Mouse (Mus musculus): Measurements from ENCODE around the gene Panx1.

- TF ChIP-seq HCFC1 (IDR thresholded peaks at IDR 0.05; ENCODE audit: borderline replicate concordance, insufficient read depth, low read length), result no peak
- TF ChIP-seq ZC3H11A (IDR thresholded peaks at IDR 0.05; ENCODE audit: borderline replicate concordance, low read depth, low read length), result no peak
- TF ChIP-seq MAFK (IDR thresholded peaks at IDR 0.05; ENCODE audit: insufficient read depth, low read depth, low read length), result no peak
- TF ChIP-seq CHD2 (IDR thresholded peaks at IDR 0.05; ENCODE audit: low read depth, low read length), result no peak
These were observed 9.3 kb downstream of the Panx1 start for GRCm38 (mm10) chr9:15035979-15036378.

Data from ES-E14 (cell line).